Mouse (Mus musculus): ENCODE measurements around the gene Zmynd10. TPM values are rescaled to one million over a fixed set of nuclear protein-coding genes. Genes with fewer than 3 reads are reported as not detected.

The Zmynd10 gene
- polyA plus RNA-seq, 1 experiment from 2014 or later: 2.1 TPM

GRCm38 (mm10) chr9:107599433-107599832, 52.3 kb downstream of the Zmynd10 start:
- Histone ChIP-seq H3K27ac (no peak overlapping the region), H3K4me1 (peaks cover 27% of the 10 kb centered on the region), H3K9me3 (no peaks in the 10 kb centered on the region), H3K36me3 (peaks cover 9% of the 10 kb centered on the region), H3K4me2 (no peak overlapping the region), H3K4me3 (no peak overlapping the region), H3K9ac (no peak overlapping the region), H3K27me3 (no peaks in the 10 kb centered on the region)
- WGBS: 89% methylated on average over 9 of the region's 9 CpGs
- ATAC-seq (ENCODE audit: insufficient number of reproducible peaks, insufficient read depth, low FRiP score, low TSS enrichment, low read depth): no peak

- Histone ChIP-seq H3K4me3 (no peak overlapping the region), H3K4me1 (peaks cover 31% of the 10 kb centered on the region)
Observed at GRCm38 (mm10) chr9:107599842-107600241, 52.7 kb downstream of the Zmynd10 start.

GRCm38 (mm10) chr9:107600745-107601144, 53.6 kb downstream of the Zmynd10 start:
- WGBS: 81% methylated on average over 12 of the region's 12 CpGs
- H3K9me3 ChIP-seq: no peaks in the 10 kb centered on the region
- H3K4me3 ChIP-seq: no peak overlapping the region
- H3K4me2 ChIP-seq: no peak overlapping the region
- no peak for ATAC-seq (ENCODE audit: insufficient number of reproducible peaks, insufficient read depth, low FRiP score, low TSS enrichment, low read depth)
- no peaks in the 10 kb centered on the region for H3K27me3 ChIP-seq
- H3K4me1 ChIP-seq: peaks cover 40% of the 10 kb centered on the region
- H3K27ac ChIP-seq: no peak overlapping the region
- peaks cover 2% of the 10 kb centered on the region; the same call in 1 of the 2 replicates for H3K36me3 ChIP-seq
- no peak overlapping the region for H3K9ac ChIP-seq

More at GRCm38 (mm10) chr9:107599842-107600241, 52.7 kb downstream of the Zmynd10 start:
- Histone ChIP-seq H3K9me3 (no peaks in the 10 kb centered on the region), H3K27ac (no peak overlapping the region), H3K9ac (no peak overlapping the region), H3K27me3 (no peaks in the 10 kb centered on the region), H3K36me3 (peaks cover 5% of the 10 kb centered on the region; the same call in 1 of the 2 replicates), H3K4me2 (no peak overlapping the region)
- no peak for ATAC-seq (ENCODE audit: insufficient number of reproducible peaks, insufficient read depth, low FRiP score, low TSS enrichment, low read depth)
- 71% methylated on average over 14 of the region's 14 CpGs for WGBS

Other genes with a start within 250 kb of the Zmynd10 start
- gene Hemk1, start 208.9 kb upstream of the Zmynd10 start, polyA plus RNA-seq (2015; fragmentation: Nextera tagmentation; extraction: Ambion mirVana): 11.4 and 12.1 TPM in 2 replicates
- gene 6430571L13Rik, start 206.7 kb upstream of the Zmynd10 start, polyA plus RNA-seq (2015; fragmentation: Nextera tagmentation; extraction: Ambion mirVana): 1.2 and 1.5 TPM in 2 replicates
- 0.76 and 1.1 TPM in 2 replicates for gene Cacna2d2, start 147.7 kb upstream of the Zmynd10 start, polyA plus RNA-seq (2015; fragmentation: Nextera tagmentation; extraction: Ambion mirVana)
- gene Tmem115, start 13.4 kb upstream of the Zmynd10 start, polyA plus RNA-seq (2015; fragmentation: Nextera tagmentation; extraction: Ambion mirVana): 46.2 and 46.9 TPM in 2 replicates
- 21.8 and 26.1 TPM in 2 replicates for gene Cyb561d2, start 5.1 kb upstream of the Zmynd10 start, polyA plus RNA-seq (2015; fragmentation: Nextera tagmentation; extraction: Ambion mirVana)
- 44.3 and 47.2 TPM in 2 replicates for gene Nprl2, start 5.1 kb upstream of the Zmynd10 start, polyA plus RNA-seq (2015; fragmentation: Nextera tagmentation; extraction: Ambion mirVana)
- 65.2 and 68.5 TPM in 2 replicates for gene Rassf1, start 4.3 kb downstream of the Zmynd10 start, polyA plus RNA-seq (2015; fragmentation: Nextera tagmentation; extraction: Ambion mirVana)
- 35.9 and 42.9 TPM in 2 replicates for gene Tusc2, start 16.0 kb downstream of the Zmynd10 start, polyA plus RNA-seq (2015; fragmentation: Nextera tagmentation; extraction: Ambion mirVana)
- 118 TPM in 2 replicates for gene Hyal2, start 20.6 kb downstream of the Zmynd10 start, polyA plus RNA-seq (2015; fragmentation: Nextera tagmentation; extraction: Ambion mirVana)
- 13.8 and 15.0 TPM in 2 replicates for gene Hyal1, start 29.6 kb downstream of the Zmynd10 start, polyA plus RNA-seq (2015; fragmentation: Nextera tagmentation; extraction: Ambion mirVana)
- 21.8 and 22.5 TPM in 2 replicates for gene Naa80, start 31.6 kb downstream of the Zmynd10 start, polyA plus RNA-seq (2015; fragmentation: Nextera tagmentation; extraction: Ambion mirVana)
- 1.6 and 2.8 TPM in 2 replicates for gene Hyal3, start 33.5 kb downstream of the Zmynd10 start, polyA plus RNA-seq (2015; fragmentation: Nextera tagmentation; extraction: Ambion mirVana)
- gene Ifrd2, start 40.3 kb downstream of the Zmynd10 start, polyA plus RNA-seq (2015; fragmentation: Nextera tagmentation; extraction: Ambion mirVana): 39.3 and 54.2 TPM in 2 replicates
- gene Sema3b, start 61.9 kb downstream of the Zmynd10 start, polyA plus RNA-seq (2015; fragmentation: Nextera tagmentation; extraction: Ambion mirVana): 8.4 and 8.6 TPM in 2 replicates
- gene Gnai2, start 88.1 kb downstream of the Zmynd10 start, polyA plus RNA-seq (2015; fragmentation: Nextera tagmentation; extraction: Ambion mirVana): 446 and 470 TPM in 2 replicates
- gene Slc38a3, start 122.2 kb downstream of the Zmynd10 start, polyA plus RNA-seq (2015; fragmentation: Nextera tagmentation; extraction: Ambion mirVana): 3.4 and 4.1 TPM in 2 replicates
- gene Gnat1, start 132.4 kb downstream of the Zmynd10 start, polyA plus RNA-seq (2015; fragmentation: Nextera tagmentation; extraction: Ambion mirVana): 1.2 and 2.0 TPM in 2 replicates
- gene Sema3f, start 163.2 kb downstream of the Zmynd10 start, polyA plus RNA-seq (2015; fragmentation: Nextera tagmentation; extraction: Ambion mirVana): 37.7 and 44.0 TPM in 2 replicates
- 262 and 274 TPM in 2 replicates for gene Rbm5, start 223.7 kb downstream of the Zmynd10 start, polyA plus RNA-seq (2015; fragmentation: Nextera tagmentation; extraction: Ambion mirVana)